Mouse (Mus musculus) thymus, adult 2 months (tissue): ENCODE data around the gene Adgrf3. TPM values are rescaled to one million over a fixed set of nuclear protein-coding genes. Genes with fewer than 3 reads are reported as not detected.
"Not testable (repeated sequence)": the region's sequence is repeated elsewhere in the genome, so short reads cannot be mapped to it uniquely, and the experiment has no call there.

Experiments used
- DNase-seq: peaks from one replicate; pipeline ENCODE4 v3.0.0; 2021
- H3K27ac ChIP-seq: fragments of 200-500 bp; 2 replicates; pipeline ENCODE4 v1.5.1; 2012; ENCODE audit warnings: low read length, control low read depth; ENCODE audit not compliant: control insufficient read depth, insufficient read depth
- H3K27me3 ChIP-seq: fragments of 200-500 bp; 2 replicates; pipeline ENCODE4 v1.6.1; 2012; ENCODE audit warnings: mild to moderate bottlenecking, low read length, moderate library complexity, mixed read lengths; ENCODE audit not compliant: control insufficient read depth, insufficient read depth
- H3K36me3 ChIP-seq: fragments of 200-500 bp; 2 replicates; pipeline ENCODE4 v1.6.1; 2012; ENCODE audit warnings: mild to moderate bottlenecking, low read length, moderate library complexity; ENCODE audit not compliant: control insufficient read depth, insufficient read depth
- H3K4me1 ChIP-seq: fragments of 200-500 bp; replicated peaks from 2 replicates; pipeline ENCODE4 v1.6.1; 2012; ENCODE audit warnings: low read length; ENCODE audit not compliant: control insufficient read depth, insufficient read depth
- H3K4me3 ChIP-seq: fragments of 200-500 bp; 2 replicates; pipeline ENCODE4 v1.5.1; 2012; ENCODE audit warnings: mild to moderate bottlenecking, low read length, control low read depth, moderate library complexity; ENCODE audit not compliant: control insufficient read depth, insufficient read depth
- CTCF ChIP-seq: fragments of 200-500 bp; IDR thresholded peaks from 2 replicates; pipeline ENCODE4 v1.5.1; 2012; ENCODE audit warnings: mild to moderate bottlenecking, control low read depth, low read length, moderate library complexity, borderline replicate concordance; ENCODE audit not compliant: control insufficient read depth, poor library complexity, insufficient read depth; ENCODE audit errors: extremely low read depth
- POLR2A ChIP-seq: fragments of 200-500 bp; IDR thresholded peaks from 2 replicates; pipeline ENCODE4 v1.6.1; 2012; ENCODE audit warnings: mild to moderate bottlenecking, low read length, control low read depth, moderate library complexity; ENCODE audit not compliant: control insufficient read depth, poor library complexity, insufficient read depth; ENCODE audit errors: extremely low read depth
- WGBS: fragments of 180-500 bp; shearing (Covaris S2); methylation state at CpG from one replicate; pipeline ENCODE4 v1.1.7; 2018; 5-methylcytosine and 5-hydroxymethylcytosine counted together
- polyA plus RNA-seq: library from polyadenylated mRNA; depleted of rRNA; stranded (reverse); fragments of >200 nt; gene quantifications from 2 replicates; pipeline ENCODE4 v1.2.3, GENCODE M21; 2012

Gene Adgrf3
- polyA plus RNA-seq, 1 experiment, result 0.30 TPM

GRCm38 (mm10) chr5:30222681-30223080 lies 17.2 kb upstream of the Adgrf3 start:
- WGBS, result 99% methylated on average over 8 of the region's 8 CpGs
- H3K4me1 ChIP-seq, result no peaks in the 10 kb centered on the region
- H3K27me3 ChIP-seq, result no peaks in the 10 kb centered on the region
- H3K4me3 ChIP-seq, result no peak overlapping the region
- no peak for DNase-seq
- TF ChIP-seq CTCF, result no peak
- no peak for TF ChIP-seq POLR2A
- H3K27ac ChIP-seq, result no peak overlapping the region
- no peaks in the 10 kb centered on the region; the same call in 1 of the 2 replicates for H3K36me3 ChIP-seq

GRCm38 (mm10) chr5:30220666-30221065 lies 15.1 kb upstream of the Adgrf3 start:
- H3K27ac ChIP-seq, result no peak overlapping the region
- H3K27me3 ChIP-seq, result no peaks in the 10 kb centered on the region
- 95% methylated on average over 8 of the region's 8 CpGs for WGBS
- H3K4me3 ChIP-seq, result no peak overlapping the region
- no peaks in the 10 kb centered on the region; the same call in 1 of the 2 replicates for H3K36me3 ChIP-seq
- no peak for DNase-seq
- TF ChIP-seq POLR2A (no peak), CTCF (no peak)
- H3K4me1 ChIP-seq, result no peaks in the 10 kb centered on the region

- DNase-seq, result no peak
- 80% methylated on average over 2 of the region's 2 CpGs for WGBS
- TF ChIP-seq POLR2A (no peak), CTCF (no peak)
- Histone ChIP-seq H3K27me3 (no peaks in the 10 kb centered on the region), H3K4me1 (no peaks in the 10 kb centered on the region), H3K36me3 (no peaks in the 10 kb centered on the region; the same call in 1 of the 2 replicates), H3K4me3 (no peak overlapping the region), H3K27ac (no peak overlapping the region)
Observed at GRCm38 (mm10) chr5:30219715-30220114, 14.2 kb upstream of the Adgrf3 start.

- Histone ChIP-seq H3K4me1 (no peaks in the 10 kb centered on the region), H3K27me3 (no peaks in the 10 kb centered on the region), H3K4me3 (no peak overlapping the region), H3K36me3 (no peaks in the 10 kb centered on the region), H3K27ac (no peak overlapping the region)
- TF ChIP-seq POLR2A (no peak), CTCF (no peak)
- WGBS, result 55% methylated on average over 5 of the region's 5 CpGs
- DNase-seq, result no peak
Observed at GRCm38 (mm10) chr5:30215970-30216369, 10.4 kb upstream of the Adgrf3 start.

GRCm38 (mm10) chr5:30214889-30215288 lies 9.4 kb upstream of the Adgrf3 start:
- Histone ChIP-seq H3K4me3 (no peak overlapping the region), H3K27me3 (no peaks in the 10 kb centered on the region), H3K27ac (no peak overlapping the region), H3K36me3 (no peaks in the 10 kb centered on the region), H3K4me1 (no peaks in the 10 kb centered on the region)
- 10% methylated on average over 4 of the region's 4 CpGs for WGBS
- peak; percentile 58 for DNase-seq
- TF ChIP-seq POLR2A, result no peak
- TF ChIP-seq CTCF, result no peak

- not testable (repeated sequence) for DNase-seq, H3K4me1 ChIP-seq, H3K27me3 ChIP-seq, H3K36me3 ChIP-seq, H3K4me3 ChIP-seq, H3K27ac ChIP-seq
- 95% methylated on average over 5 of the region's 5 CpGs for WGBS
Observed at GRCm38 (mm10) chr5:30210758-30211157, 5.2 kb upstream of the Adgrf3 start.

GRCm38 (mm10) chr5:30207276-30207675 lies 1.8 kb upstream of the Adgrf3 start:
- WGBS, result 54% methylated on average over 6 of the region's 6 CpGs
- Histone ChIP-seq H3K4me3 (no peak overlapping the region), H3K27me3 (no peaks in the 10 kb centered on the region), H3K36me3 (no peaks in the 10 kb centered on the region), H3K27ac (no peak overlapping the region), H3K4me1 (no peaks in the 10 kb centered on the region)
- TF ChIP-seq POLR2A (no peak), CTCF (no peak)
- DNase-seq, result peak; percentile 44

- no peaks in the 10 kb centered on the region for H3K27me3 ChIP-seq
- 90% methylated on average over 3 of the region's 3 CpGs for WGBS
- TF ChIP-seq POLR2A, result no peak
- TF ChIP-seq CTCF, result no peak
- H3K36me3 ChIP-seq, result no peaks in the 10 kb centered on the region
- H3K27ac ChIP-seq, result no peak overlapping the region
- no peak for DNase-seq
- H3K4me1 ChIP-seq, result no peaks in the 10 kb centered on the region
- no peak overlapping the region for H3K4me3 ChIP-seq
Observed at GRCm38 (mm10) chr5:30205034-30205433, 488 bp downstream of the Adgrf3 start.
